Mouse (Mus musculus) midbrain, embryonic 16.5 days (tissue): ENCODE results near the gene Ropn1. TPM values are rescaled to one million over a fixed set of nuclear protein-coding genes. Genes with fewer than 3 reads are reported as not detected.

Source experiments
- ATAC-seq: fragments of 200-750 bp; cut with Nextera tagmentation; 2 replicates; pipeline ENCODE4 v1.8.0; 2017; ENCODE audit warnings: moderate TSS enrichment
- H3K27ac ChIP-seq: fragments of 300-500 bp; sonication (generic); 2 replicates; pipeline ENCODE4 v1.5.1; 2014; ENCODE audit warnings: mild to moderate bottlenecking, low read length, mixed read lengths
- H3K27me3 ChIP-seq: fragments of 300-500 bp; sonication (generic); 2 replicates; pipeline ENCODE4 v1.6.1; 2014; ENCODE audit warnings: low read depth, low read length, mixed read lengths; ENCODE audit not compliant: control insufficient read depth, insufficient read depth
- H3K36me3 ChIP-seq: fragments of 300-500 bp; sonication (generic); 2 replicates; pipeline ENCODE4 v1.6.1; 2014; ENCODE audit warnings: mild to moderate bottlenecking, low read length, moderate library complexity, mixed read lengths; ENCODE audit not compliant: control insufficient read depth, insufficient read depth
- H3K4me1 ChIP-seq: fragments of 300-500 bp; sonication (generic); 2 replicates; pipeline ENCODE4 v1.6.1; 2014; ENCODE audit warnings: mild to moderate bottlenecking, low read length, mixed read lengths; ENCODE audit not compliant: control insufficient read depth, insufficient read depth
- H3K4me2 ChIP-seq: fragments of 300-500 bp; sonication (generic); 2 replicates; pipeline ENCODE4 v1.6.1; 2014; ENCODE audit warnings: mild to moderate bottlenecking, low read length, mixed read lengths
- H3K4me3 ChIP-seq: fragments of 300-500 bp; sonication (generic); 2 replicates; pipeline ENCODE4 v1.5.1; 2014; ENCODE audit warnings: low read depth, mild to moderate bottlenecking, low read length, moderate library complexity, mixed read lengths
- H3K9ac ChIP-seq: fragments of 300-500 bp; sonication (generic); 2 replicates; pipeline ENCODE4 v1.6.1; 2014; ENCODE audit warnings: low read depth, low read length, mixed read lengths
- H3K9me3 ChIP-seq: fragments of 300-500 bp; sonication (generic); replicated peaks from 2 replicates; pipeline ENCODE4 v1.6.1; 2014; ENCODE audit warnings: mild to moderate bottlenecking, low read length, mixed read lengths; ENCODE audit not compliant: control insufficient read depth, poor library complexity, severe bottlenecking
- WGBS: fragments of 180-500 bp; shearing (Covaris S2); extraction: QIAGEN DNeasy Blood & Tissue Kit; methylation state at CpG from one replicate; pipeline ENCODE4 v1.1.7; 2014; 5-methylcytosine and 5-hydroxymethylcytosine counted together
- polyA plus RNA-seq: library from polyadenylated mRNA; unstranded; fragments of >200 nt; fragmentation: Nextera tagmentation; extraction: Ambion mirVana; gene quantifications from 2 replicates; pipeline ENCODE4 v1.2.1, GENCODE M21; 2015

Ropn1 gene
- polyA plus RNA-seq: not detected in 2 replicates

DNA sequence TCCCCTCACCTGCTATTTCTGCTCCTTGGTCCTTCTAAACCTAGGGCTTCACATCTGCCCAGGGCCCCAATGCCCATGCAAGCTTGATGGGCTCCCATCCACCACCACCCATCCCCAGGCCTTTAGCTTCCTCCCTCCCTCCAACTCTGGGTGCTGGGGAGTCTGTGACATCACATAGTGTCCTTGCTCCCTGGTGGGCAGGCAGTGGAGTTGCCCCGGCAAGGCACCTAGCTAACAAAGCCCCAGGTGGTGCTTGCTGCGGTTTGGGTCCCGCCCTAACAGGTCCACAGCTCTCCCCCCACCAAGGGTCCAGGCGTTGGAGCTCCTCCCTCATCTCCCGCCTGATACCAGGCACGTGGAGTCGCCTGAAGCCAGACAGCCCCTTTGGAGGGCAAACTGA, at the start of gene Ropn1:
Gene Ropn1 (plus strand): TSS at position 301 of the 400 bp plus-strand sequence.
- H3K36me3 ChIP-seq: no peaks in the 10 kb centered on the region
- no peak within 1 kb of the TSS for H3K9ac ChIP-seq
- no peaks in the 10 kb centered on the region for H3K27me3 ChIP-seq
- no peak within 1 kb of the TSS for H3K4me2 ChIP-seq
- H3K27ac ChIP-seq: no peak within 1 kb of the TSS
- ATAC-seq: no peak
- H3K4me3 ChIP-seq: no peak within 1 kb of the TSS
- WGBS: 74% methylated on average over 7 of the region's 7 CpGs
- no peaks in the 10 kb centered on the region for H3K4me1 ChIP-seq
- H3K9me3 ChIP-seq: no peaks in the 10 kb centered on the region

- Histone ChIP-seq H3K4me3 (no peak overlapping the region), H3K27me3 (no peaks in the 10 kb centered on the region), H3K27ac (no peak overlapping the region), H3K4me2 (no peak overlapping the region), H3K9ac (no peak overlapping the region), H3K9me3 (0 out of 2 replicates have a peak, but pooled peaks cover 2% of the 10 kb centered on the region), H3K36me3 (no peaks in the 10 kb centered on the region), H3K4me1 (no peaks in the 10 kb centered on the region)
- 78% methylated on average over 4 of the region's 4 CpGs for WGBS
- ATAC-seq: no peak
Measured at GRCm38 (mm10) chr16:34601954-34602353, 47.8 kb upstream of the Ropn1 start.

GRCm38 (mm10) chr16:34603076-34603475, 46.6 kb upstream of the Ropn1 start:
- no peaks in the 10 kb centered on the region for H3K27me3 ChIP-seq
- H3K9me3 ChIP-seq: 0 out of 2 replicates have a peak, but pooled peaks cover 2% of the 10 kb centered on the region
- no peak overlapping the region for H3K27ac ChIP-seq
- H3K4me2 ChIP-seq: no peak overlapping the region
- ATAC-seq: no peak
- H3K4me1 ChIP-seq: no peaks in the 10 kb centered on the region
- H3K36me3 ChIP-seq: no peaks in the 10 kb centered on the region
- H3K4me3 ChIP-seq: no peak overlapping the region
- 81% methylated on average over 4 of the region's 4 CpGs for WGBS
- H3K9ac ChIP-seq: no peak overlapping the region

DNA sequence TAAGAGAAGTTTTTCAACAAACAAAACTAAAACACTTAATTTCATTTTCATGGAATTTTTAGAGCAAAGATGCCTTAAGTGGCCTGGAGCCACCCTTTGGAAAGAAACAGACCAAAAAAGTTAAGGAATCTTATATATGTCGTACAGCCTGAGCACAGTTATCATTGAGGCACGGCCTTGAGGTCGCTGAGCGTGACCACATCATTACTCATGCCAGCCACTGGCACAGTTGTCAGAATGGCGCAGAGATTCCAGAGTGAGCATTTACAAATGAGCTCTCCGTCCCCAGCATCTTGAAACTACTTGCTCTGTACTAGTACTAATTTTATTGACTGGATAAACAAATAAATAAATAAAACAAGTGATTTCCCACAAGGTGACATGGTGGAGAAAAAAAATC, 45.9 kb upstream of the Ropn1 start:
- ATAC-seq: no peak
- H3K4me3 ChIP-seq: no peak overlapping the region
- H3K36me3 ChIP-seq: no peaks in the 10 kb centered on the region
- H3K27me3 ChIP-seq: no peaks in the 10 kb centered on the region
- 69% methylated on average over 6 of the region's 6 CpGs for WGBS
- no peak overlapping the region for H3K9ac ChIP-seq
- 0 out of 2 replicates have a peak, but pooled peaks cover 2% of the 10 kb centered on the region for H3K9me3 ChIP-seq
- no peaks in the 10 kb centered on the region for H3K4me1 ChIP-seq
- H3K4me2 ChIP-seq: no peak overlapping the region
- H3K27ac ChIP-seq: no peak overlapping the region

DNA sequence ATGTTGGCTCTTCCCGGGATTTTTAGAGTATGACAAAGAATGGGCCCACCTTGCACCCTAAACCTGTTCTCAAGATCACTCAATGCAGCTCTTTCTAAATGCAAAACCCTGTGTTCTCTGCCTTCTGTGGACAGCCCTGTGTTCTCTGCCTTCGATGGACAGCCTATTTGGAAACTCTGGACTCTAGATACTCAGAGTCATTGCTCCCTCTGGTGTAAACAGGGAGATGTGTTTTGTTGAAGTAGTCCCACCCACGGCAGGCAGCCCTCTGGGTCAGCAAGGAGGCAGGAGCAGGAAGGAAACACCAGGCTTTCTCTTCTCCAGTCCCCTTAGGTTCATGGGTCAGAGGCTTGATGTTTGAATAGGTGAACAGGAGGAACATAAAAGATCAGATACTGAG, 44.0 kb upstream of the Ropn1 start:
- Histone ChIP-seq H3K36me3 (no peaks in the 10 kb centered on the region), H3K27ac (no peak overlapping the region), H3K4me2 (no peak overlapping the region), H3K4me3 (no peak overlapping the region), H3K9me3 (no peaks in the 10 kb centered on the region), H3K27me3 (no peaks in the 10 kb centered on the region), H3K4me1 (no peaks in the 10 kb centered on the region), H3K9ac (no peak overlapping the region)
- ATAC-seq: no peak
- WGBS: 36% methylated on average over 3 of the region's 3 CpGs

GRCm38 (mm10) chr16:34610137-34610536, 39.6 kb upstream of the Ropn1 start:
- H3K27ac ChIP-seq: no peak overlapping the region
- no peak overlapping the region for H3K9ac ChIP-seq
- H3K4me3 ChIP-seq: no peak overlapping the region
- H3K27me3 ChIP-seq: no peaks in the 10 kb centered on the region
- H3K9me3 ChIP-seq: no peaks in the 10 kb centered on the region; the same call in 1 of the 2 replicates
- ATAC-seq: no peak
- no peaks in the 10 kb centered on the region for H3K4me1 ChIP-seq
- H3K4me2 ChIP-seq: no peak overlapping the region
- WGBS: 89% methylated on average over 1 of the region's 1 CpGs
- no peaks in the 10 kb centered on the region for H3K36me3 ChIP-seq

GRCm38 (mm10) chr16:34614021-34614420, 35.7 kb upstream of the Ropn1 start:
- H3K9ac ChIP-seq: no peak overlapping the region
- H3K4me2 ChIP-seq: no peak overlapping the region
- H3K9me3 ChIP-seq: no peaks in the 10 kb centered on the region; the same call in 1 of the 2 replicates
- no peak for ATAC-seq
- H3K27ac ChIP-seq: no peak overlapping the region
- no peaks in the 10 kb centered on the region for H3K36me3 ChIP-seq
- no peak overlapping the region for H3K4me3 ChIP-seq
- H3K27me3 ChIP-seq: no peaks in the 10 kb centered on the region
- H3K4me1 ChIP-seq: no peaks in the 10 kb centered on the region
- 68% methylated on average over 2 of the region's 2 CpGs for whole genome bisulfite sequencing

DNA sequence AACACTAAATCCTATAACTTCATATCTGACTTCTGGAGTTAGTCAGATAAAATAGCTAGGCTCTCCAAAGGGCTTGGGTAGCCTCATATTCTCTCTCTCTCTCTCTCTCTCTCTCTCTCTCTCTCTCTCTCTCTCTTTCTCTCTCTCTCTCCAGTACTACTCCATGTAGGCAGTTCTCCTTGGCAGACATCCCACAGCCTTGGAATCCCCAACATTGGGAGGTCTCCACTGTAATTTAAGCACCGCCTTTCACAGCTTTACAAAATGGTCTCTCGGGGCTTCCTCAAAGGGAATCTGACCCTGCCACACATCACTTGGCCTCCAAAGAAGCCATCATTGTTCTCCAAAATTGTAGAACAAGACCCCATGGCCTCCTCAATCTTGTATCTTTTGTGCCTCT, 22.1 kb upstream of the Ropn1 start:
- Histone ChIP-seq H3K27ac (no peak overlapping the region), H3K9me3 (no peaks in the 10 kb centered on the region), H3K4me2 (no peak overlapping the region), H3K4me1 (no peaks in the 10 kb centered on the region), H3K36me3 (no peaks in the 10 kb centered on the region), H3K9ac (no peak overlapping the region), H3K4me3 (no peak overlapping the region), H3K27me3 (no peaks in the 10 kb centered on the region)
- ATAC-seq: no peak
- 54% methylated on average over 2 of the region's 2 CpGs for whole genome bisulfite sequencing

DNA sequence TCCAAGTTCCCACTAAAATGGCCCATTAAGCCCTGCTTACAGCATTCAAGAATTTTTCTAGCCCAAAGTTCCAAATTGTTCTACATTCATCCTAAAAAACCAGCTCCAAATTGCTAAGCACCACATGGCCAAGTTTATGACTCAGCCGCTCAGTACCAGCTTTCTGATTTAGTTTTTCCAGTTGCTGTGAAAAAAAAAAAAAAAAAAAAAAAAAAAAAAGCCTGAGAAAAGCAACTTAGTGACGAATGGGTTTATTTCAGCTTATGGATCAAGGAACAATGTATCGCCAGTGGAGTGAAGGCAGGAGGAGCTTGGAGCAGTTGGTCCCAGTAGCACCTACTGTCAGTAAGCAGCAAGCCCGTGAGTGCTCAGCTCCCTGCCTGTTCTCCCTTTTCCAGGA, 21.3 kb upstream of the Ropn1 start:
- no peak overlapping the region for H3K4me2 ChIP-seq
- no peaks in the 10 kb centered on the region for H3K4me1 ChIP-seq
- no peaks in the 10 kb centered on the region for H3K27me3 ChIP-seq
- no peak for ATAC-seq
- no peaks in the 10 kb centered on the region for H3K9me3 ChIP-seq
- no peak overlapping the region for H3K4me3 ChIP-seq
- no peak overlapping the region for H3K27ac ChIP-seq
- H3K36me3 ChIP-seq: no peaks in the 10 kb centered on the region
- WGBS: 87% methylated on average over 4 of the region's 4 CpGs
- no peak overlapping the region for H3K9ac ChIP-seq
